Mouse (Mus musculus) heart, embryonic 14.5 days (tissue): ENCODE results near the gene Gm45021. TPM values are rescaled to one million over a fixed set of nuclear protein-coding genes. Genes with fewer than 3 reads are reported as not detected.

ENCODE experiments used
- ATAC-seq: fragments of 200-750 bp; cut with Nextera tagmentation; 2 replicates; pipeline ENCODE4 v1.8.0; 2017; ENCODE audit warnings: low read depth, moderate TSS enrichment; ENCODE audit not compliant: insufficient number of reproducible peaks, insufficient read depth, low FRiP score
- H3K27ac ChIP-seq, 2 experiments: fragments of 200-500 bp in 1 of 2; fragments of 300-500 bp in 1 of 2; sonication (generic) in 1 of 2; replicated peaks in 1 of 2; 2 replicates each; pipeline ENCODE4 v1.5.1; 2012 to 2014; ENCODE audit warnings: low read depth in 2 of 2, low read length in 2 of 2, control low read depth in 1 of 2, mild to moderate bottlenecking in 1 of 2, mixed read lengths in 1 of 2; ENCODE audit not compliant: control insufficient read depth in 1 of 2, insufficient read depth in 1 of 2
- H3K27me3 ChIP-seq: fragments of 300-500 bp; sonication (generic); 2 replicates; pipeline ENCODE4 v1.6.1; 2014; ENCODE audit warnings: mild to moderate bottlenecking, low read length, control low read depth; ENCODE audit not compliant: control insufficient read depth, insufficient read depth
- H3K36me3 ChIP-seq: fragments of 300-500 bp; sonication (generic); 2 replicates; pipeline ENCODE4 v1.6.1; 2014; ENCODE audit warnings: mild to moderate bottlenecking, control low read depth, low read length, mixed read lengths; ENCODE audit not compliant: control insufficient read depth, insufficient read depth
- H3K4me1 ChIP-seq, 2 experiments: fragments of 200-500 bp in 1 of 2; fragments of 300-500 bp in 1 of 2; sonication (generic) in 1 of 2; 2 replicates each; pipeline ENCODE4 v1.6.1; 2012 to 2014; ENCODE audit warnings: low read length in 2 of 2, control low read depth in 1 of 2, mixed read lengths in 1 of 2; ENCODE audit not compliant: control insufficient read depth in 2 of 2, insufficient read depth in 2 of 2
- H3K4me2 ChIP-seq: fragments of 300-500 bp; sonication (generic); 2 replicates; pipeline ENCODE4 v1.6.1; 2014; ENCODE audit warnings: mild to moderate bottlenecking, low read length
- H3K4me3 ChIP-seq, 2 experiments: fragments of 200-500 bp in 1 of 2; fragments of 300-500 bp in 1 of 2; sonication (generic) in 1 of 2; 2 replicates each; pipeline ENCODE4 v1.5.1; 2012 to 2014; ENCODE audit warnings: low read length in 2 of 2, mild to moderate bottlenecking in 2 of 2, control low read depth in 1 of 2, low read depth in 1 of 2, moderate library complexity in 1 of 2; ENCODE audit not compliant: control insufficient read depth in 1 of 2, insufficient read depth in 1 of 2
- H3K9ac ChIP-seq: fragments of 300-500 bp; sonication (generic); 2 replicates; pipeline ENCODE4 v1.6.1; 2014; ENCODE audit warnings: mild to moderate bottlenecking, low read length
- H3K9me3 ChIP-seq: fragments of 300-500 bp; sonication (generic); 2 replicates; pipeline ENCODE4 v1.6.1; 2016; ENCODE audit warnings: low read length, control low read depth; ENCODE audit not compliant: control insufficient read depth
- WGBS: fragments of 180-500 bp; shearing (Covaris S2); extraction: QIAGEN DNeasy Blood & Tissue Kit; methylation state at CpG from one replicate; pipeline ENCODE4 v1.1.7; 2014; 5-methylcytosine and 5-hydroxymethylcytosine counted together
- polyA plus RNA-seq: library from polyadenylated mRNA; unstranded; fragments of >200 nt; fragmentation: Nextera tagmentation; extraction: Ambion mirVana; gene quantifications from 2 replicates; pipeline ENCODE4 v1.2.1, GENCODE M21; 2014

Gene Gm45021
- polyA plus RNA-seq, 1 experiment from 2014 or later, result 1.3 TPM

DNA sequence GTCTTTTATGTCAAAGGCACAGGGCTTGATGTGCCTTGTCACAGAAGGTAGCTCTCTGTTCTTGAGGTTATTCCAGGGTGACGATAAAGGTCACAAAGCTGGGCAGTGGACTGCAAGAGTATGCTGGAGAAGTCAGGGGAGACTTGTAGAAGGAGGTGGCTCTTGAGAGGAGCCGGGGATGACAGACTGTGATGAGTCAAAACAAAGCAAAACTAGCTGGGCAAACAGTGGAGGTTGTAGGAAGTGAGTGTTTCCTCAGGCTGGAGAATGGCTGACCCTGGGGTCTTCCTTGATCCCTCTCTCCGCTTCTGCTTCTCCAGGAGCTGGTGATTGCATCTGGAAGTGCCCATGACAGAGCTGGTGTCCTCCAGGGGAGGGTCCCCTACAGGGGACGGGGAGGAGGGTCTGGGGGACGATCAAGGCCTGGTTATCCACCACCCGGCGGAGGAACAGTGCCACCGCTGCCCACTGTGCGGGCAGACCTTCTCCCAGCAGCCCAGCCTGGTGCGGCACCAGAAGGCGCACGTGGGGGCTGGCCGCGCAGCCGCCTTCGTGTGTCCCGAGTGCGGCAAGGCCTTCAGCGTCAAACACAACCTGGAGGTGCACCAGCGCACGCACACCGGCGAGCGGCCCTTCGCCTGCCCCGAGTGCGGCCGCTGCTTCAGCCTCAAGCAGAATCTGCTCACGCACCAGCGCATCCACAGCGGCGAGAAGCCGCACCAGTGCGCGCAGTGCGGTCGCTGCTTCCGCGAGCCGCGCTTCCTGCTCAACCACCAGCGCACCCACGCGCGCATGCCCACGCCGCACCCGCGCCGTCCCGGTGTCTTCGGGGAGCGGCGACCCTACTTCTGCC, 39.6 kb downstream of the Gm45021 start:
- Histone ChIP-seq H3K36me3 (no peaks in the 10 kb centered on the region), H3K9ac (peak overlapping the region; percentile 70), H3K4me1 (peaks cover 17 to 20% of the 10 kb centered on the region in 2 experiments; a peak in 3 of 4 replicates), H3K27ac (no peak overlapping the region), H3K27me3 (peaks cover 21% of the 10 kb centered on the region; the same call in 1 of the 2 replicates), H3K9me3 (no peaks in the 10 kb centered on the region), H3K4me3 (peak overlapping the region; percentile 47 to 49), H3K4me2 (peak overlapping the region; percentile 94)
- whole genome bisulfite sequencing, result 5% methylated on average over 53 of the region's 54 CpGs
- 0 out of 2 replicates have a peak, but pooled peaks have one; percentile 13 for ATAC-seq

DNA sequence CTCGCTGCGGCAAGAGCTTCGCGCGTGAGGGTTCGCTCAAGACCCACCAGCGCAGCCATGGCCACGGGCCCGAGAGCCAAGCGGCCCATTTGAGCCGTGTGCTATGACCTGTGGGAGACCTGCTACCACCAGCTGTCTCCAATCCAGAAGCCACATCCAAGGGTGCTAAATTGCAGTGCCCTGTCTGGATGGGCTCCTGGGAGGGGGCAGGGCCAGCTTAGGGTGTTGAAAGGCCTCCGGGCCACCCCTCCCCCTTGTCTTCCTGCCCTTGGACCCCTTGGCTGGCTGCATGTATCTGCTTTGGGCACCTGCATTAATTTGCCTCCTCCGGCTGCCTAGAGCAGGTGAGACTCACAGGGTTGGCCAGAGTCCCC, 40.2 kb downstream of the Gm45021 start:
- no peak for ATAC-seq
- H3K36me3 ChIP-seq, result no peaks in the 10 kb centered on the region
- no peaks in the 10 kb centered on the region for H3K9me3 ChIP-seq
- H3K9ac ChIP-seq, result peak overlapping the region; percentile 70
- H3K4me3 ChIP-seq, result peak overlapping the region; percentile 47 to 49
- no peak overlapping the region for H3K27ac ChIP-seq
- H3K4me1 ChIP-seq, result peaks cover 17 to 20% of the 10 kb centered on the region in 2 experiments; a peak in 3 of 4 replicates
- WGBS, result 13% methylated on average over 9 of the region's 13 CpGs
- peak overlapping the region; percentile 94 for H3K4me2 ChIP-seq
- H3K27me3 ChIP-seq, result peaks cover 21% of the 10 kb centered on the region; the same call in 1 of the 2 replicates

DNA sequence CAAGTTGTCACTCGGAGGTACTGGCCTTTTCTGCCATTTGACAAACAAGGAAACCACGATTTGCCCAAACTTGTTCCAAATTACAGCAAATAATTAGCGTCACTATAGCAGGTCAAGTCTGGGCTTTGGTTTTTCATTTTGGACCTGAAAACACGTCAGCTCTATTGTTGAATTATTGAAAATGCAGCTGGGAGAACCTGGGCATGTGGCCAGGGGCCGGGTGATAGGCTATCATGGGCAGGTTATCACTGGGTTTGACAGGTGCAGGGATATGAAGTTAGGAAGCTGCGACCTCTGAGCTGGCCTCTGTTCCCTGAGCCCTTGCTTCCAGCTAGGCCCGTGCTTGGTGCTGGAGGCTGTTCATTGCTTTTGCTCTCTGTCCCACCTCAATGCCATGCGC, 41.4 kb downstream of the Gm45021 start:
- H3K9ac ChIP-seq, result no peak overlapping the region
- no peak overlapping the region for H3K4me2 ChIP-seq
- no peak overlapping the region for H3K27ac ChIP-seq
- no peaks in the 10 kb centered on the region for H3K9me3 ChIP-seq
- H3K27me3 ChIP-seq, result peaks cover 16% of the 10 kb centered on the region; the same call in 1 of the 2 replicates
- no peaks in the 10 kb centered on the region for H3K36me3 ChIP-seq
- H3K4me3 ChIP-seq, result no peak overlapping the region
- no peak for ATAC-seq
- WGBS, result 86% methylated on average over 8 of the region's 8 CpGs
- peaks cover 17 to 20% of the 10 kb centered on the region in 2 experiments; a peak in 3 of 4 replicates for H3K4me1 ChIP-seq

DNA sequence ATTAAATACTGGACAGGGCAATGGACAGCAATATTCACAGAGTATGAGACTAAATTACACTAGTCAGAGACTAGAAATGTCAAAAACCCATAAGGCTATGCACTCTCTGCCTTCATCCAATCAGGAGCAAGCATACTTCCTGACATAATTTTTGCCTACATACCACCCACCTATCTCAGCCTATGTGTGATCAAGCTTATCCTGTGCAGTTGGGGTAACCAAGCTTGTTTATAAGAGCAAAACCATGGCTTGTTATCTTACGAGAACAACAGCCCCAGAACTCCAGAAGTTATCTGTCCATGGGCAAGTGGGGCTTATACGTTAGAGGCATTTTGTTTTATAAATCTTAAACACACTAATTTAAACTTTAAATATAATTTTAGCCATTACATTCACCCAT, 45.7 kb downstream of the Gm45021 start:
- WGBS, result 88% methylated on average over 2 of the region's 2 CpGs
- H3K27me3 ChIP-seq, result no peaks in the 10 kb centered on the region
- H3K9me3 ChIP-seq, result no peaks in the 10 kb centered on the region

DNA sequence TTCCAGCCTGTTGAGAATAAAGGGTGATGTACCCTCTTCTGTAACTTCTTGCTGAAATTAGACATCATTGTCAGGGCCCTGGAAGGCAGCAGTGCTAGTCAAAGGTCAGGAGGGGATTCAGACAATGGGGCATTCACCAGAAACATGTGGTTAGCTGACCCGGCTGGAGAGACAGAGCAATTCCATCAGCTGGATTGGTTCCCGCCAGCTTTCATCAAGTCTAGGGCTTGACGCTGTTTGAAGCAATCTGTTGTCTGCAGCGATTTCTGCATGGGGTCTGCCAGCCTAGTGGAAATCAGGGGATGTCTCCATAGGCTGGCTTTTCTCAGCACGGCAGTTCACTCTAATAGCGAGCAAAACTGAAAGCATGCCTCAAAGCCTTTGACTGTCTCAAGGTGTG, 47.1 kb downstream of the Gm45021 start:
- Histone ChIP-seq H3K27ac (0 out of 4 replicates have a peak overlapping the region, but pooled peaks have one; percentile 12 to 14), H3K9me3 (no peaks in the 10 kb centered on the region), H3K9ac (0 out of 2 replicates have a peak overlapping the region, but pooled peaks have one; percentile 6), H3K4me1 (peaks cover 9 to 11% of the 10 kb centered on the region in 2 experiments), H3K27me3 (no peaks in the 10 kb centered on the region), H3K4me3 (no peak overlapping the region), H3K36me3 (no peaks in the 10 kb centered on the region), H3K4me2 (peak overlapping the region; percentile 28)
- no peak for ATAC-seq
- WGBS, result 19% methylated on average over 6 of the region's 6 CpGs

More for the DNA sequence above, 45.7 kb downstream of the Gm45021 start:
- H3K27ac ChIP-seq, result no peak overlapping the region
- H3K4me2 ChIP-seq, result no peak overlapping the region
- no peaks in the 10 kb centered on the region for H3K36me3 ChIP-seq
- H3K4me1 ChIP-seq, result peaks cover 9 to 11% of the 10 kb centered on the region in 2 experiments
- H3K4me3 ChIP-seq, result no peak overlapping the region
- no peak for ATAC-seq
- no peak overlapping the region for H3K9ac ChIP-seq

DNA sequence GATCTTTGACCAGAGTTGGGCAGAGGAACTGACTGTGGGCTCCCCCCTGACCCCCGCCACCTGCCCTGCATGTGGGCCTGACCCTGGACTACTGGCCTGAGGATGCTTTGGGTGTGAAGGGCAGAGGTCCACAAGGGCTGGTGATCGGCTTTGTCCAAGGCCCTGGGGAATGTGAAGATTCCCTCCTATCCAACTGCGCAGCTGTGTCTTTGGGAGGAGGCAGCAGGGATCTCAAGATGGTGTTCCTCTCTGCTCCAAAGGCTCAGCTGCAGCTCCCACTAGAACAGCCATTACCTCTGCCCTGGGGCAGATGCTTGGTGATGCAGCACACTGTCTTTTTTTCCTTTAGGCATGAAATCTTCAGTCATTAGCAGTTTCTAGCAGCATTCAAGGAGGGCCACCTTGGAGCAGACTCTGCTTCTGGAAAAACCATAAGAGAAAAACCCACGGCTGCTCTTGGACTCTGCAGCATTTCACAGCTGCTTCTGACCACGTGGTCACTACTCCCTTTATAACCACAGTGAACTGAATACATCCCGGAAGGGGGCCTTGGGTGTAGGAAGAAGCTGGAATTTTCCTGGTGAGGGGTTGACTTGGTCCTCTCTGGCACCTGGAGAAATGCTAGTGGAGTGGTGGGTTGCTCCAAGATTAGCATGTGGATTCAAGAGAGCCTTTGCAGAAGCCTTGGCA, 48.5 kb downstream of the Gm45021 start:
- Histone ChIP-seq H3K9ac (no peak overlapping the region), H3K27ac (no peak overlapping the region), H3K4me2 (no peak overlapping the region), H3K27me3 (no peaks in the 10 kb centered on the region), H3K36me3 (no peaks in the 10 kb centered on the region), H3K4me3 (no peak overlapping the region), H3K9me3 (no peaks in the 10 kb centered on the region), H3K4me1 (peaks cover 9 to 11% of the 10 kb centered on the region in 2 experiments)
- ATAC-seq, result no peak
- 62% methylated on average over 6 of the region's 6 CpGs for WGBS

DNA sequence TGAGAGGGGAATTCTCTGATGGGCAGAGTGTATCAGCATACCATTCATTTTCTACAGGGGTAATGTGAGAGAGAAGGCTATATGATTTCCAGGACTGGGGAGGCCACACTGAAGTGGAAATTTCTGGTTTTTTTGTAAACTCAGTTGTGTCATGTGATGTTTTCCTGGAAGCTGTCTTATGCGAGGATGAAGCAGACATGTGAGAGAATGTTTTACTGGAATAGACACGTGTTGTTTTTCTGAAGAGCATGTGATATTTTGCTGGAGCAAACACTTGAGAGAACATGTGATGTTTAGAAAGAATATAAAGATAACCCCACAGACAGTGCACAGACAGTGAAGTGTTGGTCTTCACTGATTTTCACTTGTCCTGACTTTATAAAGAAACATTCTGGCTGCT, 49.1 kb downstream of the Gm45021 start:
- 55% methylated on average over 2 of the region's 2 CpGs for WGBS
- no peak overlapping the region for H3K4me2 ChIP-seq
- no peak for ATAC-seq

More for the DNA sequence above, 49.1 kb downstream of the Gm45021 start:
- no peak overlapping the region for H3K4me3 ChIP-seq
- H3K27ac ChIP-seq, result no peak overlapping the region
- H3K27me3 ChIP-seq, result no peaks in the 10 kb centered on the region
- H3K9ac ChIP-seq, result no peak overlapping the region
- H3K4me1 ChIP-seq, result peaks cover 9 to 11% of the 10 kb centered on the region in 2 experiments
- no peaks in the 10 kb centered on the region for H3K36me3 ChIP-seq
- no peaks in the 10 kb centered on the region for H3K9me3 ChIP-seq
